Mouse (Mus musculus): Measurements from ENCODE around the gene Pros1. TPM values are rescaled to one million over a fixed set of nuclear protein-coding genes. Genes with fewer than 3 reads are reported as not detected.
A peak's percentile ranks its signal among the peaks of the same experiment; 100 is the strongest.

The Pros1 gene
- polyA plus RNA-seq, 1 experiment from 2014 or later: 7.7 TPM

DNA sequence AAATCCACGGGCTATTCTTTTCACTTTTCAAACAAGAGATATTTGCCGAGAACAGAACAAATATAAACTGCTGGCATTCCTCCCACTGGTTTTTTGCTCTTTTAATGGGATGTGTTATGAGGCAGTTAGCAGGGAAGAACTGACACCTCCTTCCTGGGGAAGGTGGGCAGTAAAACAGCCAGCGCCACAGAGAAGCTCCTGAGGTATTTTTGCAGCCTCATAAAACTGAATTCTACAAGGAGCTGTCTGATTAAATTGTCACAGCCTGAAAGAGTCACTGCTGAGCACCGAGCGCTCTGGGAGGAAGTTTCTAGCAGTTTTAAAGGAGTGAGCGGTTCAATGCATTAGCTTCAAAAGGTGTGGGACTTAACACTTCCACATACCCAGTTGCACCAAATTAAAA lies 110.3 kb downstream of the Pros1 start:
- no peaks in the 10 kb centered on the region for H3K9me3 ChIP-seq (replicated peaks)
- ATAC-seq: no peak
- no peaks in the 10 kb centered on the region for H3K27me3 ChIP-seq
- no peak overlapping the region for H3K4me3 ChIP-seq
- 84% methylated on average over 6 of the region's 6 CpGs for WGBS
- H3K4me1 ChIP-seq: no peaks in the 10 kb centered on the region
- no peak overlapping the region for H3K9ac ChIP-seq
- H3K36me3 ChIP-seq (ENCODE audit: poor library complexity, severe bottlenecking): no peaks in the 10 kb centered on the region
- H3K27ac ChIP-seq: no peak overlapping the region
- H3K4me2 ChIP-seq: no peak overlapping the region

DNA sequence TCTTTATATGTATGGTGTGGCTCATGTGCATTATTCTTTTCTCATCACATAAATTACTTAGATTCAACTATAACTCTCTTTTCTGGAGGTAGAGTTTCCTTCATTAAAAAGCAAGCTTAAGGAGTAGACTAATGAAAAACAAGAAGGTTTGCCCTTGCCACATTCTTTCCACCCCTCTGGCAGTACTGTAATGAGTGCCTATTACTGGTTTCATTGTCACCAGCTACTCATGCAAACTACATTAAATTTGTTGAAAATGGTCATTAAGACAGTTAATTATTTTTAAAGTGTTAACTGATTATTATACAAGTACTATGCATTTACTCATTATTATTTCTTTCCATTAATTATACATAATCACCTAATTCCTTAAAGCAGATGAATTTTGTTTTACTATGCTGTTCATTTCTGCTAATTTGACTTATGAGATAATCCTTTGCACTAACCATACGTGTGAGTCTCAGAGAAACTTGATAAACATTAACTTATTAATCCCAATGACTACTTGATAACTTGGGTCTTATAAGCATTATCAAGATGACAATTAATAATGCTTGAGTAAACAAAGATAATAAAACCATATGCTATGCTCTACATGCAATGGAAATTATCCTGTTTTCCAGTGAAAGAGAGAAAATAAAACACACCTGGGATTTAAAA lies 117.7 kb downstream of the Pros1 start:
- no peaks in the 10 kb centered on the region for H3K36me3 ChIP-seq (ENCODE audit: poor library complexity, severe bottlenecking)
- H3K9ac ChIP-seq: no peak overlapping the region
- ATAC-seq: peak; percentile 79; the same call in 1 of the 2 replicates
- no peak overlapping the region for H3K4me3 ChIP-seq
- no peak overlapping the region for H3K27ac ChIP-seq
- no peak overlapping the region for H3K4me2 ChIP-seq
- 25% methylated on average over 1 of the region's 1 CpGs for WGBS
- no peaks in the 10 kb centered on the region for H3K4me1 ChIP-seq
- H3K27me3 ChIP-seq: no peaks in the 10 kb centered on the region
- no peaks in the 10 kb centered on the region for H3K9me3 ChIP-seq (replicated peaks)

DNA sequence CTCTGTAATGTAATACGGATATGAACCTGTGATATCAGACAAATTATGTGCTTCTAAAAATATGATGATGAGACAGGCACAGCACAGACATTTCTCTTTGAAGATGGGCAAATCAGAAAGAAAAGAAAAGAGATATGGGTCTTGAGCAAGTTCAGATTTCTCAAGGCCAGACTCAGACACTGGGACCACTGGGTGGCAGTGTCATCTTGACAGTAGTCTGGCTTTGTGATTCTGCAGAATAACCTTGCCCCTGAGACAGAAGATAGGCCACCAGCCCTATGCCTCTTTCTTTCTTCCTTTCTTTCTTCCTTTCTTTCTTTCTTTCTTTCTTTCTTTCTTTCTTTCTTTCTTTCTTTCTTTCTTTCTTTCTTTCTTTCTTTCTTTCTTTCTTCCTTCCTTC lies 120.8 kb downstream of the Pros1 start:
- WGBS: 88% methylated on average over 1 of the region's 1 CpGs
- Histone ChIP-seq H3K4me3 (no peak overlapping the region), H3K9me3 (replicated peaks) (no peaks in the 10 kb centered on the region), H3K9ac (no peak overlapping the region), H3K4me2 (no peak overlapping the region), H3K4me1 (no peaks in the 10 kb centered on the region), H3K27ac (no peak overlapping the region), H3K36me3 (ENCODE audit: poor library complexity, severe bottlenecking) (no peaks in the 10 kb centered on the region), H3K27me3 (no peaks in the 10 kb centered on the region)
- peak; percentile 65; the same call in 1 of the 2 replicates for ATAC-seq

Small RNA genes lying within 50 kb of the gene (microRNA-seq; reads per million reads assigned to microRNA genes)
- gene Gm25986: not detected

Other genes starting within 250 kb of the Pros1 start
- gene Nsun3, start 67.5 kb upstream of the Pros1 start, polyA plus RNA-seq (2015; fragmentation: Nextera tagmentation; extraction: Ambion mirVana): 10.4 and 10.8 TPM in 2 replicates
- gene Stx19, start 39.6 kb upstream of the Pros1 start, polyA plus RNA-seq (2015; fragmentation: Nextera tagmentation; extraction: Ambion mirVana): 0.52 and 0.63 TPM in 2 replicates
- gene Arl13b, start 7.3 kb upstream of the Pros1 start, polyA plus RNA-seq (2015; fragmentation: Nextera tagmentation; extraction: Ambion mirVana): 19.0 and 19.5 TPM in 2 replicates